Mouse (Mus musculus) CD4-positive naive resting alpha-beta T cell, adult 76 days (primary cell): Measurements from ENCODE around the gene Atp1b4. TPM values are rescaled to one million over a fixed set of nuclear protein-coding genes. Genes with fewer than 3 reads are reported as not detected.

ENCODE experiments used
- total RNA-seq: library from RNA; stranded (reverse); gene quantifications from one replicate; pipeline ENCODE4 v1.2.4, GENCODE M21; 2023

The Atp1b4 gene
- total RNA-seq, result not detected

GRCm38 (mm10) chrX:38315884-38316283 is at the start of gene Atp1b4:
Gene Atp1b4, plus strand, starts transcription at chrX:38316184.

Other genes with a start within 250 kb of the Atp1b4 start
- gene Rhox10, start 249.7 kb upstream of the Atp1b4 start, total RNA-seq, result not detected
- gene Rhox11, start 231.0 kb upstream of the Atp1b4 start, total RNA-seq, result not detected
- gene Rhox12, start 205.3 kb upstream of the Atp1b4 start, total RNA-seq, result not detected
- gene Rhox13, start 195.0 kb upstream of the Atp1b4 start, total RNA-seq, result not detected
- 33.8 TPM for gene Zbtb33, start 126.4 kb upstream of the Atp1b4 start, total RNA-seq
- not detected for gene Tmem255a, start 63.7 kb upstream of the Atp1b4 start, total RNA-seq
- 39.8 TPM for gene Lamp2, start 140.3 kb downstream of the Atp1b4 start, total RNA-seq